Mouse (Mus musculus) R1 (cell line): ENCODE results near the gene Cybb.
A peak's percentile ranks its signal among the peaks of the same experiment; 100 is the strongest.

Experiments used
- DNase-seq: peaks from one replicate; pipeline ENCODE4 v3.0.0-alpha.2; 2018; ENCODE audit warnings: low read depth, low spot score

The Cybb gene

GRCm38 (mm10) chrX:9487671-9488070 lies at the start of gene Cybb:
TSS of gene Cybb (minus strand) at chrX:9487771.
- DNase-seq = no peak

- DNase-seq = no peak
Observed at GRCm38 (mm10) chrX:9536881-9537280, 49.3 kb upstream of the Cybb start.

- DNase-seq = peak; percentile 50
Observed at GRCm38 (mm10) chrX:9519969-9520368, 32.4 kb upstream of the Cybb start.

GRCm38 (mm10) chrX:9517531-9517930 lies 30.0 kb upstream of the Cybb start:
- DNase-seq = peak; percentile 92

- DNase-seq = peak; percentile 89
Observed at GRCm38 (mm10) chrX:9475036-9475435, 12.5 kb downstream of the Cybb start.

GRCm38 (mm10) chrX:9474440-9474839 lies 13.1 kb downstream of the Cybb start:
- peak; percentile 34 for DNase-seq

GRCm38 (mm10) chrX:9473768-9474167 lies 13.8 kb downstream of the Cybb start:
- no peak for DNase-seq

- DNase-seq = peak; percentile 35
Observed at GRCm38 (mm10) chrX:9470811-9471388, 16.7 kb downstream of the Cybb start.

GRCm38 (mm10) chrX:9469100-9469499 lies 18.5 kb downstream of the Cybb start:
- no peak for DNase-seq

- no peak for DNase-seq
Observed at GRCm38 (mm10) chrX:9467020-9467419, 20.6 kb downstream of the Cybb start.

- DNase-seq = no peak
Observed at GRCm38 (mm10) chrX:9465890-9466289, 21.7 kb downstream of the Cybb start.

- no peak for DNase-seq
Observed at GRCm38 (mm10) chrX:9462671-9463070, 24.9 kb downstream of the Cybb start.

- DNase-seq = no peak
Observed at GRCm38 (mm10) chrX:9461399-9461798, 26.2 kb downstream of the Cybb start.

- DNase-seq = no peak
Observed at GRCm38 (mm10) chrX:9460387-9460930, 27.1 kb downstream of the Cybb start.

- DNase-seq = no peak
Observed at GRCm38 (mm10) chrX:9452375-9452774, 35.2 kb downstream of the Cybb start.

- DNase-seq = no peak
Observed at GRCm38 (mm10) chrX:9447284-9447683, 40.3 kb downstream of the Cybb start.

GRCm38 (mm10) chrX:9441102-9441501 lies 46.5 kb downstream of the Cybb start:
- peak; percentile 5 for DNase-seq

- DNase-seq = peak; percentile 9
Observed at GRCm38 (mm10) chrX:9440556-9440955, 47.0 kb downstream of the Cybb start.

- no peak for DNase-seq
Observed at GRCm38 (mm10) chrX:9439257-9439656, 48.3 kb downstream of the Cybb start.

GRCm38 (mm10) chrX:9413889-9414288 lies 73.7 kb downstream of the Cybb start:
- peak; percentile 17 for DNase-seq
